9 mouse cellular contexts compared by ENCODE assay signal in genomic region chr10:81183805-81184204, GRCm38 (mm10). TPM values are rescaled to one million over a fixed set of nuclear protein-coding genes. Genes with fewer than 3 reads are reported as not detected.
DNase-seq lines count a peak whose midpoint lies in the region; ATAC-seq and TF ChIP-seq lines count a peak whose summit lies in the region.
"Had no signal": no experiment of that assay in that cellular context is flagged by ENCODE, and none has a peak within 500 bp of the region (broad histone marks: within the 10 kb centered on the region; RNA-seq: fewer than 3 reads in every experiment).

4930442H23Rik (minus strand) TSS chr10:81183849.

- H3K4me1 ChIP-seq in kidney, embryonic 15.5 days = peaks cover 53% of the 10 kb centered on the region
- peaks cover 51% of the 10 kb centered on the region for H3K4me1 ChIP-seq in embryonic facial prominence, embryonic 10.5 days
- H3K4me1 ChIP-seq in hindbrain, embryonic 16.5 days (ENCODE audit: control insufficient read depth, insufficient read depth, low read depth, low read length) = peaks cover 14% of the 10 kb centered on the region
- H3K4me1 ChIP-seq in midbrain, postnatal 0 days (ENCODE audit: insufficient read depth, low read length) = peaks cover 3% of the 10 kb centered on the region; the same call in 1 of the 2 replicates

- H3K27me3 ChIP-seq in kidney, embryonic 15.5 days = no peaks in the 10 kb centered on the region
- H3K27me3 ChIP-seq in embryonic facial prominence, embryonic 10.5 days (replicated peaks; ENCODE audit: low read depth, poor library complexity, severe bottlenecking) = no peaks in the 10 kb centered on the region
- H3K27me3 ChIP-seq in hindbrain, embryonic 16.5 days (replicated peaks; ENCODE audit: control insufficient read depth, insufficient read depth, low read length) = no peaks in the 10 kb centered on the region
- H3K27me3 ChIP-seq in midbrain, postnatal 0 days (ENCODE audit: insufficient read depth, low read length) = no peaks in the 10 kb centered on the region

- peak within 1 kb of the TSS; percentile 67 for H3K4me3 ChIP-seq in kidney, embryonic 15.5 days (replicated peaks)
- H3K4me3 ChIP-seq in embryonic facial prominence, embryonic 10.5 days = peak within 1 kb of the TSS; percentile 84
- peak within 1 kb of the TSS; percentile 76 for H3K4me3 ChIP-seq in hindbrain, embryonic 16.5 days (ENCODE audit: low read length)
- peak within 1 kb of the TSS; percentile 56 for H3K4me3 ChIP-seq in midbrain, postnatal 0 days (ENCODE audit: low read depth, low read length)

- WGBS in kidney, embryonic 15.5 days = 80% methylated on average over 5 of the region's 5 CpGs
- WGBS in embryonic facial prominence, embryonic 10.5 days = 88% methylated on average over 5 of the region's 5 CpGs
- 88% methylated on average over 5 of the region's 5 CpGs for WGBS in hindbrain, embryonic 16.5 days
- 83% methylated on average over 5 of the region's 5 CpGs for WGBS in midbrain, postnatal 0 days

- ATAC-seq in kidney, embryonic 15.5 days (replicated peaks; ENCODE audit: low FRiP score) = no peak
- ATAC-seq in hindbrain, embryonic 16.5 days = no peak
- ATAC-seq in midbrain, postnatal 0 days (ENCODE audit: low FRiP score) = no peak
- ATAC-seq in activated CD4-positive, CD25-positive, alpha-beta regulatory T cell, adult 4 months = no peak

- H3K9ac ChIP-seq in kidney, embryonic 15.5 days = peak within 1 kb of the TSS; percentile 63
- peak within 1 kb of the TSS; percentile 75 for H3K9ac ChIP-seq in hindbrain, embryonic 16.5 days (ENCODE audit: low read depth, low read length)
- H3K9ac ChIP-seq in midbrain, postnatal 0 days (replicated peaks; ENCODE audit: low read length, poor library complexity, severe bottlenecking) = peak within 1 kb of the TSS; percentile 71

- H3K36me3 ChIP-seq in kidney, embryonic 15.5 days = peaks cover 82% of the 10 kb centered on the region
- H3K36me3 ChIP-seq in embryonic facial prominence, embryonic 10.5 days (replicated peaks) = peaks cover 81% of the 10 kb centered on the region
- H3K36me3 ChIP-seq in hindbrain, embryonic 16.5 days (ENCODE audit: control insufficient read depth, insufficient read depth, low read length) = peaks cover 45% of the 10 kb centered on the region
- H3K36me3 ChIP-seq in midbrain, postnatal 0 days (ENCODE audit: insufficient read depth, low read length) = peaks cover 42% of the 10 kb centered on the region

- H3K4me2 ChIP-seq in kidney, embryonic 15.5 days = peak within 1 kb of the TSS; percentile 67
- H3K4me2 ChIP-seq in hindbrain, embryonic 16.5 days (ENCODE audit: low read length) = peak within 1 kb of the TSS; percentile 69
- peak within 1 kb of the TSS; percentile 54 for H3K4me2 ChIP-seq in midbrain, postnatal 0 days (ENCODE audit: low read depth, low read length, poor library complexity, severe bottlenecking)

- TF ChIP-seq CTCF in midbrain, postnatal 0 days (IDR thresholded peaks at IDR 0.05) = no peak

- no peaks in the 10 kb centered on the region for H3K9me3 ChIP-seq in kidney, embryonic 15.5 days (replicated peaks)
- H3K9me3 ChIP-seq in embryonic facial prominence, embryonic 10.5 days = no peaks in the 10 kb centered on the region
- no peaks in the 10 kb centered on the region for H3K9me3 ChIP-seq in hindbrain, embryonic 16.5 days (ENCODE audit: control insufficient read depth, low read length)
- H3K9me3 ChIP-seq in midbrain, postnatal 0 days (ENCODE audit: low read length) = no peaks in the 10 kb centered on the region

- peak within 1 kb of the TSS; percentile 87 for H3K27ac ChIP-seq in kidney, embryonic 15.5 days
- peak within 1 kb of the TSS; percentile 86 for H3K27ac ChIP-seq in embryonic facial prominence, embryonic 10.5 days (replicated peaks)
- H3K27ac ChIP-seq in hindbrain, embryonic 16.5 days (ENCODE audit: low read depth, low read length) = peak within 1 kb of the TSS; percentile 93
- peak within 1 kb of the TSS; percentile 88 for H3K27ac ChIP-seq in midbrain, postnatal 0 days (ENCODE audit: low read depth, low read length)

- no peak for DNase-seq in kidney, adult 11 months
- no peak for DNase-seq in embryonic facial prominence, embryonic 10.5 days (ENCODE audit: low spot score)
- DNase-seq in midbrain, postnatal 0 days (ENCODE audit: low spot score) = no peak
- no peak for DNase-seq in thymus, postnatal 4 days
- no peak for DNase-seq in cerebellum, postnatal 14 days

RNA-seq across cellular contexts. Expression of gene 4930442H23Rik, which starts in this region (rescaled TPM):
- not detected in 2 replicates for polyA plus RNA-seq in kidney, embryonic 15.5 days (2015; fragmentation: Nextera tagmentation; extraction: Ambion mirVana)
- polyA plus RNA-seq in embryonic facial prominence, embryonic 10.5 days (2016; fragmentation: Nextera tagmentation; extraction: Ambion mirVana) = not detected in 2 replicates
- polyA plus RNA-seq in hindbrain, embryonic 16.5 days (2015; fragmentation: Nextera tagmentation; extraction: Ambion mirVana) = not detected in 2 replicates
- not detected in 2 replicates for total RNA-seq in midbrain, postnatal 0 days (2014; rRNA removed)
- not detected in 2 replicates for polyA plus RNA-seq in midbrain, postnatal 0 days (2015; fragmentation: Nextera tagmentation; extraction: Ambion mirVana)
- polyA plus RNA-seq in activated CD4-positive, CD25-positive, alpha-beta regulatory T cell, adult 4 months (2017; shearing (Covaris generic)) = not detected
- total RNA-seq: hematopoietic stem cell, adult 5-6 weeks had no signal
